Mouse (Mus musculus): ENCODE measurements around the gene Cit. TPM values are rescaled to one million over a fixed set of nuclear protein-coding genes. Genes with fewer than 3 reads are reported as not detected.

The Cit gene
- polyA plus RNA-seq, 1 experiment from 2014 or later = 48.9 TPM

DNA sequence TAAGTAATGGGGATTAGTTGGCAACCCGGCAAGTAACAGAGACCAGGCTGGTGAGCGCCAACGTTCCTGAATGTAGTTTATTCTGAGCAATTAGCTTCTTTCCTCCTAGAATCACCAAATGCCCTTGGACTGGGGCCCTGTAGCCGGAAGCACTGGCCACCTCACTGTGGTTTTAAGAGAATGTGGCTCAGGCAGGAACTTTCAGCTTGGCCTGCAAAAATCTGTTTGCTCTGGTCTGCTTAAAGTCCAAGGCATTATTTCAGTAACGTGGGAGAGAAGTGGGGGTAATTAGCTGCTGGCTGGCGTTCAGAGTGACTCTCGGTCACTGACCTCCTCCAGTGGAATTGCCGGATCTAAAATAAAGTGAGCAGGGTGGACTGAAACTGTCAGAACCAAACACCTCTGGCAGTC, 178.2 kb downstream of the Cit start:
- Histone ChIP-seq H3K27ac (peak overlapping the region; percentile 94), H3K9me3 (no peaks in the 10 kb centered on the region), H3K4me1 (peaks cover 25% of the 10 kb centered on the region), H3K4me3 (peak overlapping the region; percentile 86), H3K27me3 (ENCODE audit: poor library complexity, severe bottlenecking) (no peaks in the 10 kb centered on the region), H3K36me3 (replicated peaks) (peaks cover 46% of the 10 kb centered on the region)
- DNase-seq (ENCODE audit: extremely low spot score, low spot score) = no peak
- WGBS = 22% methylated on average over 8 of the region's 8 CpGs

DNA sequence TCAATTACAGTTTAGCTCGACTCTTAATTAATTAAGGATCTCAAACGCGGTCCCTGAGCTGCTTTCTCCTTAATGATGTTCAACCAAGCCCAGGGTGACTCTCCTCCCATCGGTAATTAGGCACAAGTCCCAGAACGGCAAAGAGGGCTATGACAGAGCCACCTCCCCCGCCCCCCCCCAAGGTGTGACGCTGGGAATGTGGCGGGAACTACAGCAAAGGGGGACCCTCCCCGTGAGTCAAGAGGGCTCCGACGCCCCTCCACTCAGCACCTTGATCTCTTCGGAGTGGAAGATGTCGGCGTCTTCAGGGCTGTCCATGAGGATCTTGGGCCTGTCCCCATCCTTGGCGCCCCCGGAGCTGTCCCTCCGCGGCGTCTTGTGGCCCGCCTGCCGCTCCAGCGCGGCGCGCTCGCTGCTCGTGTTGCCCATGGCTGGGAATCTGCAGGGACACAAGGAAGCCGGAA, 178.8 kb downstream of the Cit start:
- no peaks in the 10 kb centered on the region for H3K9me3 ChIP-seq
- H3K36me3 ChIP-seq (replicated peaks) = peaks cover 40% of the 10 kb centered on the region
- WGBS = under 1% methylated on average over 28 of the region's 28 CpGs
- no peak for DNase-seq (ENCODE audit: extremely low spot score, low spot score)
- H3K4me1 ChIP-seq = peaks cover 25% of the 10 kb centered on the region
- peak overlapping the region; percentile 94 for H3K27ac ChIP-seq
- H3K4me3 ChIP-seq = peak overlapping the region; percentile 86
- no peaks in the 10 kb centered on the region for H3K27me3 ChIP-seq (ENCODE audit: poor library complexity, severe bottlenecking)

DNA sequence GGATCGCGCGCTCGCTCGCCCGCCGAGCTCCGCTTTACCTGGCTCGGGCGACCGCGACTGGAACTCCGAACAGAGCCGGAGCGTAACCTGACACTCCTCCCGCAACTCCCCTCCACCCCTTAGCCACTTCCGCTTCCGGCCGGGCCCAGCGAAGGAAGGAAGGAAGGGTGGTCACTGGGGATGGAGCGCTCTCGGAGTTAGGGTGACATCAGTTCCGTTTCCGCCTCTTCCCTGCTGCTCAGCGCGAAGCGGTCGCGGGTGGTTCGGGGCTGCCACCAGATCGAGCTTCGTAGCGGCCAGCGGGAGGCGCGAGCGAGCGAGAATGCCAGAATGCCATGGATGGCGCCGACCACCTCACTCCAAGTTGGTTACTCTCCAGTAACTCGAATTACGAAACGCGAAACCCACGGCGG, 179.3 kb downstream of the Cit start, which contains the start of gene Prkab1:
Gene Prkab1 (minus strand): TSS at position 182 of the 413 bp plus-strand sequence.
- WGBS = under 1% methylated on average over 46 of the region's 46 CpGs
- Histone ChIP-seq H3K27me3 (ENCODE audit: poor library complexity, severe bottlenecking) (no peaks in the 10 kb centered on the region), H3K9me3 (no peaks in the 10 kb centered on the region), H3K27ac (peak within 1 kb of the TSS; percentile 94), H3K36me3 (replicated peaks) (peaks cover 35% of the 10 kb centered on the region), H3K4me1 (peaks cover 28% of the 10 kb centered on the region), H3K4me3 (peak within 1 kb of the TSS; percentile 86)
- peak; percentile 96 for DNase-seq (ENCODE audit: extremely low spot score, low spot score)

DNA sequence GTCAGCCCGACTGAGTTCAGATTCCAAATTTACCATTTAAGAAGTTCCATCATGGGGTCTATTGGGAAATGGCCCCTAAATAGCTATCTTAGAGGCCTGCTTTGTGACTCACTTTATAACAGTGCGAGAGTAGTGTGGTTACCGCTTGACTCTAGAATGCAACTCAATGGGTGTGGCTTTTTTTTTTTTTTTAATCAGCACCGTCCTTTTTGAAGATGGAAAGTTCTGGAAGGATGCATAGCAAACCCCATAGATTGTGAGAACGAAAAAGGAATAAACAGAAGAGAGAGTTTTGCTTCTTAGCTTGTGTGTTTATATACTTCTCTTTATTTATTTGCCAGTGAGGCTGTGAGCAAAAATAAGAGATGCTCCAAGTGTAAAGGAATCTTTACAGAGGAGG, 181.0 kb downstream of the Cit start:
- no peaks in the 10 kb centered on the region for H3K9me3 ChIP-seq
- 92% methylated on average over 5 of the region's 5 CpGs for WGBS
- peaks cover 17% of the 10 kb centered on the region for H3K36me3 ChIP-seq (replicated peaks)
- DNase-seq (ENCODE audit: extremely low spot score, low spot score) = no peak
- peaks cover 36% of the 10 kb centered on the region for H3K4me1 ChIP-seq
- H3K4me3 ChIP-seq = no peak overlapping the region
- peaks cover 11% of the 10 kb centered on the region for H3K27me3 ChIP-seq (ENCODE audit: poor library complexity, severe bottlenecking)
- H3K27ac ChIP-seq = no peak overlapping the region

DNA sequence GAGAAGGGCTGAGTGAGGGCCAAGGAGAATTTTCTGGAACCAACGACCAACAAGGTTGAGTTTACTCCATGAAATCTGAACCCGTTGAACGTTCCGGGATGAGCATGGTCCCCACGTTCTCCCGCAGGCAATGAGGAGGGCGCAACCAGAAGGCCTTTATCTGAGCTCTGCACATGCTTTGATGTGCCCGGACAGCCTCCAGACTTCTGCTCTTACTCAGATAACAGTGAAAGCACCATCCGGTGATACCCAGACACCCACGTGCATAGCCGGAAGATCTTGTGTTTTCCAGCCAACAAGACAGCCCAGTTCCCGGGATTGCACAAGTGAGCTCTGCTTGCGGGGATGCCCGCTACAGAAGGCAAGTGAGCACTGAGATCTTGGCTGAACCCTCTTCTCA, 181.5 kb downstream of the Cit start:
- H3K36me3 ChIP-seq (replicated peaks) = peaks cover 13% of the 10 kb centered on the region
- WGBS = 92% methylated on average over 14 of the region's 14 CpGs

DNA sequence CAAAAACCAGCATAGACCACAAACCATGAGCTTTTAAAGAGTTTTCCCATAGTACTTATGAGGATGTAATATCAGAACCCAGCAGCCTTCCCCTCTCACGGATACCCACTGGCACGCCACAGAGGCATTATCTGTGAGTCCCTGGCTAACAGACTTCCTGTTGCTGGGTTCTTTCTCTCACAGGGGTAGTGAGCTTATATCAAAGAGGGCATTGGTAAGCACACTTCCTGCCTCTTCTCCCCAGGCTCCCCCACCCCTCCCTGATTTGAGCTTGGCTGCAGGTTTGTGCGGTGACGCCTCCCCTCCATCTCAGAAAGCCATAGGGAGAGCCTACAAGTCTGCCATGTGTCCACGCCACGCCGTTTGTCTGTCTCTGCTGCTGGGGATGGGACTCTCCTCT, 184.0 kb downstream of the Cit start:
- 73% methylated on average over 7 of the region's 7 CpGs for WGBS
- Histone ChIP-seq H3K4me3 (no peak overlapping the region), H3K9me3 (no peaks in the 10 kb centered on the region), H3K4me1 (peaks cover 15% of the 10 kb centered on the region), H3K27ac (no peak overlapping the region), H3K36me3 (replicated peaks) (no peaks in the 10 kb centered on the region), H3K27me3 (ENCODE audit: poor library complexity, severe bottlenecking) (peaks cover 20% of the 10 kb centered on the region)
- DNase-seq (ENCODE audit: extremely low spot score, low spot score) = no peak

More for the DNA sequence above, 181.5 kb downstream of the Cit start:
- peaks cover 37% of the 10 kb centered on the region for H3K4me1 ChIP-seq
- H3K27ac ChIP-seq = no peak overlapping the region
- peaks cover 14% of the 10 kb centered on the region for H3K27me3 ChIP-seq (ENCODE audit: poor library complexity, severe bottlenecking)
- DNase-seq (ENCODE audit: extremely low spot score, low spot score) = no peak
- no peaks in the 10 kb centered on the region for H3K9me3 ChIP-seq
- H3K4me3 ChIP-seq = no peak overlapping the region

DNA sequence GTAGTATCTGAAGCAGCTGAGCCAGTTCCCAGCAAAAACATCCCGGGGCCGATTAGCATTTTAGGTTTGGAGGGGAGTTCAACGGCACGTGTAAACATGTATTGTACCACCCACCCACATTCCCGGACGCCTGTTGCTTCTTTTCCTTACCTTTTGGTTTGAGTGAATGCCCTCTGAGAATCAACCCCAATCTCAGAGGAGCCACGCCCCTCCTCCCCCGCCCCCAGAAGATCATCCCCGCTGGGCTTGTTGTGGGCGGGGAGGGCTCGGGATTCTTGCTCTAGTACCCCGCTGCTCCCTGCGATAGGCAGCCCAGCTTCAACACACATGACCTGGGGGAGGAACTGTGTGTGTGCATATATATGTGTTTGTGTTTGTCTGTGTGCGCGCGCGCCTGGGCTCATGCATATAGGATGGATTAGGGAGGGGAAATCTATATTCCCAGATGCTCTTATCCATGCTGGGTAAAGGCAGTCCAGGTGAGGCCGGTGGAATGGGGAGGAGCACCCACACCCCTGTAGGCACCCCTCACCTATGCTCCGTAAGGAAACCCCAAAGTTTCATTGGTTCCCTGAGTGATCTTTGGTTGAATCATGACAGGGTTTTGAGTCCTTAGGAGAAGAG, 185.6 kb downstream of the Cit start:
- H3K4me1 ChIP-seq = peaks cover 12% of the 10 kb centered on the region
- no peak for DNase-seq (ENCODE audit: extremely low spot score, low spot score)
- no peaks in the 10 kb centered on the region for H3K9me3 ChIP-seq
- H3K36me3 ChIP-seq (replicated peaks) = no peaks in the 10 kb centered on the region
- peaks cover 20% of the 10 kb centered on the region for H3K27me3 ChIP-seq (ENCODE audit: poor library complexity, severe bottlenecking)
- 3% methylated on average over 19 of the region's 19 CpGs for WGBS
- no peak overlapping the region for H3K27ac ChIP-seq
- peak overlapping the region; percentile 39 for H3K4me3 ChIP-seq

DNA sequence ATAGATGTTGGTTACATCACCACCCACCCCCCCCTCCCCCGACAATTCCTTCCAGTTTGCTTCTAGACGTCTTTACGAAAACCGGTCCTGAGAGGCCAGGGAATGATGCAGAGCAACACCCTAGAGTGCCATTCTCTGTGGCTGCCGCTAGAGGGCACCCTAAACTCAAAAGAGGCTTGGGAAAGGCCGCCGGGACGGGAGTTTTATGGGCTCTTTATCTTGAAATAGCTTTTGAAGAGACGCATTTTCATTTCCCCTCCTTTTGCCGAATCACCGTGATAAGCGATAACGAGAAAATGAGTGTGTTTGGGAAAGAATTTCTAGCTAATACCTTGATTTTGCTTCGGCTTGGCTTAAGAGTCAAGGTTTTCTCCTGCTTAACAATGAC, 186.1 kb downstream of the Cit start:
- peaks cover 23% of the 10 kb centered on the region for H3K27me3 ChIP-seq (ENCODE audit: poor library complexity, severe bottlenecking)
- H3K27ac ChIP-seq = no peak overlapping the region
- H3K4me1 ChIP-seq = peaks cover 12% of the 10 kb centered on the region
- peak overlapping the region; percentile 39 for H3K4me3 ChIP-seq
- 5% methylated on average over 14 of the region's 14 CpGs for WGBS
- H3K36me3 ChIP-seq (replicated peaks) = no peaks in the 10 kb centered on the region
- peak; percentile 74 for DNase-seq (ENCODE audit: extremely low spot score, low spot score)
- no peaks in the 10 kb centered on the region for H3K9me3 ChIP-seq

DNA sequence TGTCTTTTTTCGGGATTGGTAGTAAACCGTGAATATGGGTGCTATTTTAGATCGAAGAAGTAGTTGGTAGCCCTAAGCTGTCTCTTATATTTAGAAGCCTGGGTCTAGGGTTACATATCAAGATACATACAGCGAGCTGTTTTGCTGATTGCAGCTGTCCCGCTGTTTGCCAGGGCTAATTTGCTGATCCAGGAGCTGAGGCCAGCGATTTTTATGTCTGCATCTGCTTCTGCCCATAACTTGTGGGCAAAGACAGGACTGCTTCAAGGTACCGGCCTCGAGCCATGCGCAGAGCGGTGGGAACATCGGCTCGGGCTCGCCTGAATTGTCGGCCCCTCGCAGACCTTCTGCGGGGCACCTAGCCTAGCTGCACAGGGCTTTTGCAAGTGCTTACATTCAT, 191.4 kb downstream of the Cit start:
- no peak overlapping the region for H3K27ac ChIP-seq
- no peak for DNase-seq (ENCODE audit: extremely low spot score, low spot score)
- no peaks in the 10 kb centered on the region for H3K36me3 ChIP-seq (replicated peaks)
- no peak overlapping the region for H3K4me3 ChIP-seq
- H3K27me3 ChIP-seq (ENCODE audit: poor library complexity, severe bottlenecking) = peaks cover 27% of the 10 kb centered on the region
- 53% methylated on average over 16 of the region's 16 CpGs for WGBS
- peaks cover 25% of the 10 kb centered on the region for H3K4me1 ChIP-seq
- no peaks in the 10 kb centered on the region for H3K9me3 ChIP-seq

DNA sequence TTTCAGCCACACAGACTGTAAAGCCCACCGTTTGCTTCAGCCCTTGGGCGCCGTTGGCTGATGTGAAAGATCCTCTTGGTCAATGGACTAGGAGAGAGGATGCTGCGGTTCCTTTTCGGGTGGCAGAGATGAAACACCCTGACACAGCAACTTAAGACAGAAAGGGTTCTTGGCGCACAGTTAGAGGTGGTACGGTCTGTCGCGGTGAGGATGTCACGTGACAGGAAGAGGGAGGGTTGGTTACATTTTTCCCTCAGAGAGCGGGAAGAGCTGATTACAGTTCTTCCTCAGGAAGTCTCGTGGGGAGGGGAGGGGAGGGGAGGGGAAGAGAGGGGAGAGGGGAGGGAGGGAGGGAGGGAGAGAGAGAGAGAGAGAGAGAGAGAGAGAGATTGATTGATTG, 192.7 kb downstream of the Cit start:
- H3K27ac ChIP-seq = no peak overlapping the region
- no peaks in the 10 kb centered on the region for H3K36me3 ChIP-seq (replicated peaks)
- 71% methylated on average over 12 of the region's 12 CpGs for WGBS
- peaks cover 21% of the 10 kb centered on the region for H3K27me3 ChIP-seq (ENCODE audit: poor library complexity, severe bottlenecking)
- DNase-seq (ENCODE audit: extremely low spot score, low spot score) = no peak
- peaks cover 25% of the 10 kb centered on the region for H3K4me1 ChIP-seq
- H3K4me3 ChIP-seq = no peak overlapping the region
- no peaks in the 10 kb centered on the region for H3K9me3 ChIP-seq

DNA sequence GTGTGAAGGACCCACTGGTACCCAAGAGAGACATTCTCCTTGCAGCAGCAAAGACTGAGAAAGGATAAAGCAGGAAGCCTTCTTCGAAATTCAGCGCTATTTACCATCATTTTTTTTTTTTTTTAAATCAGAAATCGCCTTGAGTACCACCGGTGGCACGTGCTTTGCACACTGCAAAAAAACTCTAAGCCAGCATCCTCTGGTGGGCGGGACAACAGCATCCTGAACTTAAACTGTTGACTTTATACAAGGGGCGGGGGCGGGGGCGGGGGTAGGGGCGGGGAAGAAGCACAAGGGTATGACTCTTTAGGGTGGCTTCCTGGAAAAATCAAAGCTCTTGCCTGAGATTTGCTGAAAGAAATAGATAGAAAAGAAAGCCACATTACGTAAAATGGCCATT, 194.6 kb downstream of the Cit start:
- 41% methylated on average over 11 of the region's 11 CpGs for WGBS
- no peak for DNase-seq (ENCODE audit: extremely low spot score, low spot score)
- Histone ChIP-seq H3K27ac (no peak overlapping the region), H3K4me3 (no peak overlapping the region), H3K4me1 (peaks cover 25% of the 10 kb centered on the region), H3K27me3 (ENCODE audit: poor library complexity, severe bottlenecking) (peaks cover 21% of the 10 kb centered on the region; the same call in 1 of the 2 replicates), H3K9me3 (no peaks in the 10 kb centered on the region), H3K36me3 (replicated peaks) (no peaks in the 10 kb centered on the region)

DNA sequence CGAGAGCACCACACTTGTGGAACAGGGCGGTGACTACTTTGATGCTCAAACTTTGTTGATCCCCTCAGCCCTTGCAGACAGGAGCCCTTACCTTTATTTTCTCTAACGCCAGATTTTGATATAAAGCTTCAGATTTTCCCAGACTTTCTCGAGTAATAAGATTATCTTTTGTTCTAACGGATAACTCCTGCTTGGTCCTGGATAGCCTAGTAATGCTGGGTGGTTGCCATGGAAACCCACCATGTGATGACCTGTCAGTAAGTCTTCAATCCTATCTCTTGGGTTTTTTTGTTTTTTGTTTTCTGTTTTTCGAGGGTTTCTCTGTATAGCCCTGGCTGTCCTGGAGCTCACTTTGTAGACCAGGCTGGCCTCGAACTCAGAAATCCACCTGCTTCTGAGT, 197.2 kb downstream of the Cit start:
- no peak overlapping the region for H3K27ac ChIP-seq
- peaks cover 16% of the 10 kb centered on the region for H3K4me1 ChIP-seq
- peaks cover 8% of the 10 kb centered on the region; the same call in 1 of the 2 replicates for H3K27me3 ChIP-seq (ENCODE audit: poor library complexity, severe bottlenecking)
- H3K4me3 ChIP-seq = no peak overlapping the region
- H3K36me3 ChIP-seq (replicated peaks) = no peaks in the 10 kb centered on the region
- 71% methylated on average over 7 of the region's 7 CpGs for WGBS
- H3K9me3 ChIP-seq = no peaks in the 10 kb centered on the region
- no peak for DNase-seq (ENCODE audit: extremely low spot score, low spot score)

DNA sequence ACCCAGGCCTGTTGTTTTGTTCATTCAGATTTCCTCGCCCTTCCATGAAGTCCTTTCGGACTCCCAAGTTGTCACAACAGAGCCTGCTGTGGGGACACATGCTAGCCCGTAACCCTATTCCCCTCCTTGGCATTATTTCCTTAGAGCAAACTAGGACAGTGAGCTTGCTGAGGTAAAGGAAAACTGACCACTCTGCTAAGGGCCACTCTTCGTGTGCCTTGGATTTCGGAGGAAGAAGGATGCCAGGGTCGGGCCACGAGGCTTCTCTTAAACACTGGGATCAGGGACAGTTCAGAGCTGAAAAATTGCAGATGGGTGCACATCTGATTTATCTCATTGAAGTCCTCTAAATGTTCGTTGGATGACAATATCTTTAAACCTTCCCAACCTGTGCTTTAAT, 200.5 kb downstream of the Cit start:
- Histone ChIP-seq H3K4me1 (no peaks in the 10 kb centered on the region), H3K27me3 (ENCODE audit: poor library complexity, severe bottlenecking) (peaks cover 2% of the 10 kb centered on the region; the same call in 1 of the 2 replicates)
- 91% methylated on average over 8 of the region's 8 CpGs for WGBS

More for the DNA sequence above, 200.5 kb downstream of the Cit start:
- Histone ChIP-seq H3K9me3 (no peaks in the 10 kb centered on the region), H3K27ac (no peak overlapping the region), H3K36me3 (replicated peaks) (no peaks in the 10 kb centered on the region), H3K4me3 (no peak overlapping the region)
- DNase-seq (ENCODE audit: extremely low spot score, low spot score) = no peak

Measured in forebrain, embryonic 10.5 days (tissue).